Mouse (Mus musculus): ENCODE data around the gene Vps53. TPM values are rescaled to one million over a fixed set of nuclear protein-coding genes. Genes with fewer than 3 reads are reported as not detected.
"Not testable (repeated sequence)": the region's sequence is repeated elsewhere in the genome, so short reads cannot be mapped to it uniquely, and the experiment has no call there.

Vps53 gene
- polyA plus RNA-seq (2015; fragmentation: Nextera tagmentation; extraction: Ambion mirVana) = 36.6 and 41.7 TPM in 2 replicates

DNA sequence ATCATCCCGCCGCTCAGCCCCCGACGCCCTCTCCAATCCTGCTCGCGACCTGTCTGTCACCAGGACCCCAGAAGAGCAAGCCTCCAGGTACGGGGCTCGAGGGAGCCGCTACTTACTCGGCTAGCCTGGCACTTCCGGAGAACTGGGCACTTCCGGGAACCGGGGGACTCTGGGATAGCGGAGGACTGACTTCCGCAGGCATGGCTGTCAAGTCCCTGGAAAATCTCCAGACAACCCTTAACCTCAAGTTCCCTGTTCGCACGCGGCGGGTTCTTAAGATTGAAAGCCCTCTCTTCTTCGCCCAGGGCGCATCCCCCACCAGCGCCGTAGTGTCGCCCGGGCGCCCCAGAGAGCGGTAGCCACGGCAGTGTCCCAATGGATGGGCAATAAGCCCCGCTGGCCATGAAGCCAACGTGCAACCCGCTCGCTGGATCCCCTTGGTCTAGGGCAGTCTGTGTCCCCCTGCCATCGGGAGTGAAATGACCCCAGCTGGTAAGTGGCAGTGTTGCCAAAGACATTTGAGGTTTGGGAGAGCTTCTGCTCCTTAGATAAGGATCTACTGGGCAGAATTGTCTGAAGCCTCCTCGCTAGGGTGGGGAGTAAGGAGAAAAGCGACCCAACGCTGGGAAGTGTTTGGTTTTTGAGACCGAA lies at the start of gene Vps53, which contains the start of gene Fam57a:
Vps53 (minus strand) TSS at position 153 of the 651 bp plus-strand sequence.
Fam57a (plus strand) TSS at position 177 of the 651 bp plus-strand sequence.
- Histone ChIP-seq H3K27ac (peak within 1 kb of the TSS; percentile 63), H3K4me3 (replicated peaks) (peak within 1 kb of the TSS; percentile 81)

GRCm38 (mm10) chr11:76225051-76225450 lies 45.6 kb upstream of the Vps53 start:
- Histone ChIP-seq H3K27ac (no peak overlapping the region), H3K36me3 (peaks cover 72% of the 10 kb centered on the region), H3K9me3 (replicated peaks) (no peaks in the 10 kb centered on the region), H3K9ac (no peak overlapping the region), H3K27me3 (no peaks in the 10 kb centered on the region), H3K4me1 (no peaks in the 10 kb centered on the region), H3K4me2 (no peak overlapping the region), H3K4me3 (replicated peaks) (no peak overlapping the region)
- no peak for ATAC-seq (replicated peaks; ENCODE audit: low FRiP score)

More for the DNA sequence above, at the start of gene Vps53, which contains the start of gene Fam57a:
- Histone ChIP-seq H3K9ac (peak within 1 kb of the TSS; percentile 62), H3K4me1 (peaks cover 12% of the 10 kb centered on the region), H3K4me2 (peak within 1 kb of the TSS; percentile 87), H3K36me3 (peaks cover 20% of the 10 kb centered on the region), H3K27me3 (no peaks in the 10 kb centered on the region), H3K9me3 (replicated peaks) (no peaks in the 10 kb centered on the region)
- under 1% methylated on average over 37 of the region's 37 CpGs for WGBS
- peak; percentile 92 for ATAC-seq (replicated peaks; ENCODE audit: low FRiP score)

DNA sequence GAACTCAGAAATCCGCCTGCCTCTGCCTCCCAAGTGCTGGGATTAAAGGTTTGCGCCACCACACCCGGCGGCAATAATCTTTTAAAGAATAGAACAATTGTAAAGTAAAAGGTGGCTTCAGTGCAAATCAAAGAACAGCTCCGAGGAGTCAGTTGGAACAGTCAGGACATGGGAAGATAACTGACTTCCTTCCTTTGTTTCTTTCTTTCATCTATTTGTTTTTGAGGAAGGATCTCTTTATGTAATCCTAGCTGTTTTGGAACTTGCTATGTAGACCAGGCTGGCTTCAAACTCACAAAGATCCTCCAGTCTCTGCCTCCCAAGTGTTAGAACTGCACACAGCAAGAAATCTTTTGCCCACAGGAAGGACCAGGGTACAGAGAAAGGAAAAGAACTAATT lies 45.2 kb upstream of the Vps53 start:
- Histone ChIP-seq H3K4me3 (replicated peaks) (no peak overlapping the region), H3K9me3 (replicated peaks) (no peaks in the 10 kb centered on the region), H3K4me1 (no peaks in the 10 kb centered on the region), H3K4me2 (no peak overlapping the region), H3K9ac (no peak overlapping the region), H3K36me3 (peaks cover 76% of the 10 kb centered on the region), H3K27me3 (no peaks in the 10 kb centered on the region), H3K27ac (no peak overlapping the region)
- WGBS = 89% methylated on average over 5 of the region's 5 CpGs
- ATAC-seq (replicated peaks; ENCODE audit: low FRiP score) = no peak

DNA sequence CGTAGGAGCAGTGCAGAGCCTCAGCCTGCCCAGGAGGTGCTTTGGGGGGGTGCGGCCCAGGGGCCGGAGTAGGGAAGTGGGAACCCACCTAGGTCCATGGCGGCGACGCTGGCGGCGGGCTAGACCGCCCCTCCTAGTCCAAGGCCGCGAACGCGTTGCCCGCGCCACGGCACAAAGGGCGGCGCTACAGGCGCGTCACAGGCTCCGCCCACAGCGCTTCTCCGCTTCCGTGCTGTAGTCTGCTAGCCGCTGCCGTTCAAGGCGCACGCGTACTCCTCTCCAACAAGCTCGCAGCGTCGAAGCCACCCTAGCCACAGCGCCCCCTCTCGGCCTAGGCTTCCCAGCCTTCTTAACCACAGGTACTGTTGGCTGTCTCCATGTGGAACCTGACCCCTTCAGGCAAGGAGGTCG lies 37.9 kb upstream of the Vps53 start, which contains the start of the genes Dbil5 and Gemin4:
Dbil5 (plus strand) TSS at position 219 of the 411 bp plus-strand sequence.
Gemin4 (minus strand) TSS at position 275 of the 411 bp plus-strand sequence.
- under 1% methylated on average over 35 of the region's 35 CpGs for WGBS
- H3K4me3 ChIP-seq (replicated peaks) = peak within 1 kb of the TSS; percentile 88
- H3K27ac ChIP-seq = peak within 1 kb of the TSS; percentile 94
- peak; percentile 98 for ATAC-seq (replicated peaks; ENCODE audit: low FRiP score)
- H3K4me1 ChIP-seq = peaks cover 19% of the 10 kb centered on the region
- no peaks in the 10 kb centered on the region for H3K9me3 ChIP-seq (replicated peaks)
- H3K4me2 ChIP-seq = peak within 1 kb of the TSS; percentile 74
- H3K27me3 ChIP-seq = no peaks in the 10 kb centered on the region
- peaks cover 56% of the 10 kb centered on the region for H3K36me3 ChIP-seq
- peak within 1 kb of the TSS; percentile 95 for H3K9ac ChIP-seq

DNA sequence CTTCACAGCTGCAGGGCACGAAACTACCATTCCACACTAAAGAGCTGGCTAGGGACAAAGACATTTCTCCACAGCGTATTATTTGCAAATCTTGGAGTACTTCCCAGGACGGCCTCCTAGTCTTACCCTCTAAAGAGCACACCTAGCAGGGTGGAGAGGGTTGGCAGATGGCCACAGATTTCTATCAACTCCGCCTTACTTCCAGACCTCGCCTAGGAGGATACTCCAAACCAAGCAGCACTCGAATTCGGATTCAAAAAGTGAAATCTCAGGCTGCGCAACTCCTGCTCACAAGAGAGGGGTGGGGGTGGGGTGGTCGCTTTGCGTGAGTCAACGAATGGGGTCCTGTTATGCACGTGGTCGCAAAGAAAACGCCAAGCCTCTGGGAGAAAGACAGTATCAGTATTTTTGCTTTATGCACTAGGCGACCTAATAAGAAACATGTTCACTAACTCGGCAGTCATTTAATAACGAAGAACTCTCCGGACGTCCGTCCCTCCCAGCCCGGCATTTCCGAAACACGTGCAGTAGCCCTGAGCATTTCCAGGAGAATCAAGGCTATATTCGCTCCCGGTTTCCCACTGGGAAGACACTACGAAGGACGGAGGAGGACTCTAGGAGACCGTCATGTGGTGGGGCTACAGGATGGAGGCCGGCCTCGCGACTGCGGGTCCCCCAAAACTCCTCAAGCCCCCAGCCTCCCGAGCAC lies 37.4 kb upstream of the Vps53 start:
- peak overlapping the region; percentile 94 for H3K27ac ChIP-seq
- H3K4me3 ChIP-seq (replicated peaks) = peak overlapping the region; percentile 88
- H3K9me3 ChIP-seq (replicated peaks) = no peaks in the 10 kb centered on the region
- peaks cover 56% of the 10 kb centered on the region for H3K36me3 ChIP-seq
- peak overlapping the region; percentile 74 for H3K4me2 ChIP-seq
- no peaks in the 10 kb centered on the region for H3K27me3 ChIP-seq
- peaks cover 19% of the 10 kb centered on the region for H3K4me1 ChIP-seq
- peak overlapping the region; percentile 95 for H3K9ac ChIP-seq
- 3% methylated on average over 33 of the region's 33 CpGs for WGBS
- peak; percentile 4 for ATAC-seq (replicated peaks; ENCODE audit: low FRiP score)

DNA sequence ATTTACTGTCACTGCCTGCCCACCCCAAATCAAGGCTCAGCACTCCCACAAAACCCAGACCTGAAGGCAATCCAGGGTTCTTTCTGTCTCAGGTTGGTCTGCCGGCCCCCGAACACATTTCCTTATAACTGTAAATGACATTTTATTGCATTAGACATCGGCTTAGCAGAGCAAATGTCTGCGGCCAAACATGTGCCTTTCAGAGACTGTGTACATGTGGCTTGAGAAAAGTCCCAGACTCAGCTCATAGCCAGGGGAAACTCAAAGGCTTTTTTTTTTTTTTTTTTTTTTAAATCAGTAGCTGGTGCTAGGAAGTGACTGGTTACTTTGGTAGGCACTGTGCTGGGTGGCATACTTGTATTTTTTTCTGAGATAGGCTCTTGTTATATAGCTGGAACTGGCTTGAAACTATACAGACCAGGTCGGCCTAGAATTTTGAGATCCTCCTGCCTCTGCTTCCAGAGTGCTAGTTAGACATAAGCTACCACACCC lies 36.6 kb upstream of the Vps53 start:
- H3K4me2 ChIP-seq = peak overlapping the region; percentile 74
- no peaks in the 10 kb centered on the region for H3K9me3 ChIP-seq (replicated peaks)
- H3K9ac ChIP-seq = no peak overlapping the region
- WGBS = 90% methylated on average over 5 of the region's 5 CpGs
- peak overlapping the region; percentile 94; the same call in 1 of the 2 replicates for H3K27ac ChIP-seq
- H3K27me3 ChIP-seq = no peaks in the 10 kb centered on the region
- H3K4me1 ChIP-seq = peaks cover 19% of the 10 kb centered on the region
- ATAC-seq (replicated peaks; ENCODE audit: low FRiP score) = no peak
- peaks cover 53% of the 10 kb centered on the region for H3K36me3 ChIP-seq
- peak overlapping the region; percentile 88 for H3K4me3 ChIP-seq (replicated peaks)

DNA sequence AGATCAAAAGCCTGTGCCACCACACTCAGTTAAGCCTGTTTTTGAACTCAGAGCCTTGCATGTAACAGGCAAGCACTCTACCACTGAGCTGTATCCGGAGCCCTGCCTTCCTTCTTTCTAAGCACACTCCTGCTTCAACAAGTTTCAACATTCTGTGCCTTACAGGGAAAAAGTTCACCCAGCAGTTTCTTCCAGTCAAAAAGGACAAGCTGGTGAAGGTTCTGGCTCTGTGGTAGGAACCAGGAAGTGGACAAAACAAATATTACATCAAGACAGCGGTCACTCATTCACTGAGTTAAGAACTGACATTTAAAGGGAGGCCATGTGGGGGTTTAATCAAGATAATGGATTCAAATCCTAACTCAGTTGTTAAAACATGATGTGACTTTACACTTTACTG lies 35.6 kb upstream of the Vps53 start:
- Histone ChIP-seq H3K9me3 (replicated peaks) (no peaks in the 10 kb centered on the region), H3K9ac (no peak overlapping the region), H3K4me1 (peaks cover 19% of the 10 kb centered on the region), H3K27ac (no peak overlapping the region), H3K4me3 (replicated peaks) (no peak overlapping the region), H3K36me3 (peaks cover 53% of the 10 kb centered on the region), H3K4me2 (no peak overlapping the region), H3K27me3 (no peaks in the 10 kb centered on the region)
- no peak for ATAC-seq (replicated peaks; ENCODE audit: low FRiP score)
- 94% methylated on average over 2 of the region's 2 CpGs for WGBS

DNA sequence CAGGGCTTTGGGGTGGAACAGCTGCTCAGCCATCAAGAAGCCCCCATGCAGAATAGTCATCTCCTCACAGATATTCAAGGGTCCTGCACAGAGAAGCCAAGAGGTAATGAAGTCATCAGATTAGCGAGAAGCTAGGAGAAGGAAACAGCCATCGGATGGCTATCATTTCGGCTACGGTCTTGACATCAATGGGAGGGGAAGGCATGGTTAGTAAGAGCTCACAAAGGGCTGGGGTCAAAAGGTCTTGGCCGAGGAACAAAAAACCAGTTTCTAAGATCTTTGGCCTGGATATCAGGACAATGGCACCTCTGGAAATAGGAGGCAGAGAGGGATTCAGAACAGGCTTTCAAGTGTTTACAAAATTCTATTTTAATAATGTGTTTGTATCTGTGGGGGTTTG lies 34.4 kb upstream of the Vps53 start:
- Histone ChIP-seq H3K4me2 (no peak overlapping the region), H3K4me3 (replicated peaks) (no peak overlapping the region), H3K36me3 (peaks cover 55% of the 10 kb centered on the region), H3K4me1 (peaks cover 19% of the 10 kb centered on the region), H3K27ac (no peak overlapping the region), H3K9ac (no peak overlapping the region), H3K27me3 (no peaks in the 10 kb centered on the region), H3K9me3 (replicated peaks) (no peaks in the 10 kb centered on the region)
- ATAC-seq (replicated peaks; ENCODE audit: low FRiP score) = no peak
- WGBS = 87% methylated on average over 5 of the region's 5 CpGs

DNA sequence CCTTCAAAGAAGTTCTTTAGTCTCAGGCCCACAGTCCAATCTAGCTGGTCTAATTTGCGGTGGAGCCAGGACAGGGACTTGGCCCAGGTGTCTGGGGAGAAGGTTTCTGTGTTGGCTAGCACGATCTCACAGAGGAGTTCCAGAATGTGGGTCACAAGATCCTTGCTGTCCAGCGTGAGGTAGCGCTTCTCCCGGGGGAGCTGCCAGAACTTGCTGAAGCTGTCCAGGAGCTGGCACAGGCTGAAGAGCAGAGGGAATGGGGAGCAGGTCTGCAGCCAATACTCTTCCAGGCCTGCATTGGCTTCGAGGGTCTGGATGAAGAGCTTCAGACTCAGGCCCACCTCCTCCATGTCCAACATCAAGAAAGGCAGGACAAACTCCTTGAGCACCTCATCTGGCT lies 32.1 kb upstream of the Vps53 start:
- peaks cover 10% of the 10 kb centered on the region for H3K4me1 ChIP-seq
- 89% methylated on average over 6 of the region's 6 CpGs for WGBS
- not testable (repeated sequence) for H3K4me2 ChIP-seq; H3K9me3 ChIP-seq (replicated peaks); H3K4me3 ChIP-seq (replicated peaks); ATAC-seq (replicated peaks; ENCODE audit: low FRiP score); H3K27ac ChIP-seq; H3K9ac ChIP-seq; H3K27me3 ChIP-seq
- H3K36me3 ChIP-seq = peaks cover 76% of the 10 kb centered on the region

DNA sequence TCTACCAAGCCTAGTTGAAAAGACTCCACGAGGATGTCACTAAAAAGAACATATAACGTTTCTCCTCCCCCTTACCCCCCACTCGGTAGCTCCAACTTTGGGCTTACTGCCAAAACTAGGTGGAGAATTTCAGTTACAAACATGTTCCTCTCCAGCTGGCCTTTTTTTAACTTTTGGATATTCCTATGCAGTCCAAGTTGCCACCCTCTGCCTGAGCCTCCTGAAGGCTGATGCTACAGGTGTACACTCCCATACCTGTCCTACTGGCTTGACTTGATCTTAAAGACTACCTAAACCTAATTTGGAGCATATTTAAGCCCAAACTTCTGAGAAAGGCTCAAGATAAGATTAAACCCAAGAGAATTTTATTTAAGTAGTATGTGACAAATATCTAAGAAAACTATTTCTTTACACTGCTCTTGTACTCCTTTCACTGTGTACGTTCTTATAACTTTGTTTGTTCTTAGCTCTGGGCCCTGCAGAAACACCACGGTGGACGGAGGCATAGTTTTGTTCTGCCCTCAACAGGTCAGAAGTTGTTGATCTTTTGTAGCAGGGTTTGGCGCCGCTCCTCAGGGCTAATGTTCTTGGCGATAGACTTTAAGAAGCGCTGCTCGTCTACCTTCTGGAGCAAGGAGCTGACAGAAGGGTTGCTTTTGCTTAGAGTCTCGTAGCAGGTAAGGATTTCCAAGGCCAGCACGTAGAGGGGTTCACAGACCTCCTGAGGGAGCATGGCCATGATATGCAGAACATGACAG lies 31.0 kb upstream of the Vps53 start:
- H3K9me3 ChIP-seq (replicated peaks) = no peaks in the 10 kb centered on the region
- H3K36me3 ChIP-seq = peaks cover 81% of the 10 kb centered on the region
- H3K4me1 ChIP-seq = no peaks in the 10 kb centered on the region
- no peak overlapping the region for H3K4me2 ChIP-seq
- no peak for ATAC-seq (replicated peaks; ENCODE audit: low FRiP score)
- no peaks in the 10 kb centered on the region for H3K27me3 ChIP-seq
- no peak overlapping the region for H3K4me3 ChIP-seq (replicated peaks)
- H3K27ac ChIP-seq = no peak overlapping the region
- WGBS = 82% methylated on average over 13 of the region's 13 CpGs
- H3K9ac ChIP-seq = no peak overlapping the region

DNA sequence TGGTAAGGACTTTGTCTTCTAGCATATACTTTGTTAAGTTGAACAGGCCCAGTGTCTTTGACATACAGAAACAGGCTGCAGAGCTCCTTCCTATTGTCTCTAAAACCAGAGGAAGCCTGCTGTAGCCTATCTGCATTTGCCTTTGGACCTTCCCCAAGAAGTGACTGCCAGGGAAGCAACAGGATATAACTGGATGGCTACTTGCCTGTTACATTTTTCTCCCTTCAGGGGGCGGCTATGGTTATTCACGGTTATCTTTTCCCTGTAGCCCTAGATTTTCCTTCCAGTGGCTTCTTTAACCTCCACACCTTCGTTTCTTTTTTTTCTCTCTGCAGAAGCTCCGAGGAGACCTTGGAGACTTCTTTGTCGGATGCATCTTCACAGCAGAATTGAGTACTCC lies 27.3 kb upstream of the Vps53 start:
- Histone ChIP-seq H3K36me3 (peaks cover 61% of the 10 kb centered on the region), H3K9me3 (replicated peaks) (no peaks in the 10 kb centered on the region), H3K9ac (no peak overlapping the region), H3K4me2 (no peak overlapping the region), H3K27ac (no peak overlapping the region), H3K4me3 (replicated peaks) (no peak overlapping the region), H3K27me3 (no peaks in the 10 kb centered on the region), H3K4me1 (peaks cover 8% of the 10 kb centered on the region)
- 85% methylated on average over 5 of the region's 5 CpGs for WGBS
- no peak for ATAC-seq (replicated peaks; ENCODE audit: low FRiP score)

All from kidney, embryonic 15.5 days (tissue).